Mouse (Mus musculus) bone marrow macrophage, adult 2 months (primary cell): ENCODE results near the gene Rtl4.

ENCODE experiments used
- CTCF ChIP-seq: IDR thresholded peaks from 2 replicates; pipeline ENCODE4 v1.5.1; 2012; ENCODE audit warnings: low read depth, mild to moderate bottlenecking, low read length, moderate library complexity
- POLR2A ChIP-seq: IDR thresholded peaks from 2 replicates; pipeline ENCODE4 v1.6.1; 2012; ENCODE audit warnings: mild to moderate bottlenecking, low read depth, low read length, borderline replicate concordance

DNA sequence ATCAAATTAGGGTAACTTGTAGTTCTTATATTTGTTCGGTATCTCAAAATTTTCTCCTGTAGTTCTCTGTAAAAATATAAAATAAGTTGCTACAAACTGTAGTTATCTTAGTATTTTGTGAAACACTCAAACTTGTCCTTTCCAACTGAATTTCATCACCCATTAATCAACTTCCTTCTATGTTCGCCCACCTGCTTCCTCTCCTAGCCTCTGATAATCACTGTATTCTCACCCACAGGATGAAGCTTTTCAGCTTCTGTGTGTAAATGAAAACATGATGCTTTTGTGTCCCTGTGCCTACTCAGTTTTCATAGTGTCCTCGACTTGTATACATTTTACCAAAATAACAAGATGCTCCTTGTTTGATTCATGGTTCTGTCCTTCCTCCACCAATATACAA lies 401.7 kb downstream of the Rtl4 start:
- TF ChIP-seq CTCF = no peak
- no peak for TF ChIP-seq POLR2A
